Mouse (Mus musculus): Measurements from ENCODE around the gene Nfix. TPM values are rescaled to one million over a fixed set of nuclear protein-coding genes. Genes with fewer than 3 reads are reported as not detected.

Gene Nfix
- polyA plus RNA-seq, 1 experiment from 2014 or later: 67.4 TPM

- peak; percentile 21; the same call in 1 of the 2 replicates for ATAC-seq (ENCODE audit: low read depth)
- H3K36me3 ChIP-seq (ENCODE audit: control insufficient read depth, insufficient read depth, low read length): peaks cover 54% of the 10 kb centered on the region
- 28% methylated on average over 2 of the region's 2 CpGs for WGBS
Observed at GRCm38 (mm10) chr8:84760901-84761300, 39.2 kb downstream of the Nfix start.

GRCm38 (mm10) chr8:84760405-84760805, 39.7 kb downstream of the Nfix start:
- DNase-seq (ENCODE audit: low spot score): no peak
- Histone ChIP-seq H3K27me3 (replicated peaks; ENCODE audit: control insufficient read depth, insufficient read depth, low read length) (no peaks in the 10 kb centered on the region; the same call in none of the 2 replicates), H3K9me3 (ENCODE audit: control insufficient read depth, low read length) (no peaks in the 10 kb centered on the region), H3K36me3 (ENCODE audit: control insufficient read depth, insufficient read depth, low read length) (peaks cover 59% of the 10 kb centered on the region), H3K4me3 (ENCODE audit: low read depth, low read length) (no peak overlapping the region), H3K27ac (replicated peaks; ENCODE audit: low read depth, low read length) (no peak overlapping the region; the same call in 1 of the 2 replicates), H3K4me2 (ENCODE audit: low read depth, low read length) (no peak overlapping the region), H3K4me1 (ENCODE audit: control insufficient read depth, insufficient read depth, low read length) (peaks cover 17% of the 10 kb centered on the region), H3K9ac (ENCODE audit: low read depth, low read length) (no peak overlapping the region; the same call in 1 of the 2 replicates)
- 39% methylated on average over 7 of the region's 7 CpGs for WGBS
- no peak for ATAC-seq (ENCODE audit: low read depth)

More at GRCm38 (mm10) chr8:84760901-84761300, 39.2 kb downstream of the Nfix start:
- peaks cover 22% of the 10 kb centered on the region for H3K4me1 ChIP-seq (ENCODE audit: control insufficient read depth, insufficient read depth, low read length)
- no peak overlapping the region for H3K4me3 ChIP-seq (ENCODE audit: low read depth, low read length)
- H3K9me3 ChIP-seq (ENCODE audit: control insufficient read depth, low read length): no peaks in the 10 kb centered on the region
- H3K9ac ChIP-seq (ENCODE audit: low read depth, low read length): no peak overlapping the region
- H3K27ac ChIP-seq (replicated peaks; ENCODE audit: low read depth, low read length): no peak overlapping the region; the same call in 1 of the 2 replicates
- DNase-seq (ENCODE audit: low spot score): peak; percentile 69
- no peak overlapping the region for H3K4me2 ChIP-seq (ENCODE audit: low read depth, low read length)
- no peaks in the 10 kb centered on the region; the same call in none of the 2 replicates for H3K27me3 ChIP-seq (replicated peaks; ENCODE audit: control insufficient read depth, insufficient read depth, low read length)

GRCm38 (mm10) chr8:84759718-84760117, 40.4 kb downstream of the Nfix start:
- Histone ChIP-seq H3K27ac (replicated peaks; ENCODE audit: low read depth, low read length) (no peak overlapping the region), H3K9ac (ENCODE audit: low read depth, low read length) (no peak overlapping the region), H3K36me3 (ENCODE audit: control insufficient read depth, insufficient read depth, low read length) (peaks cover 66% of the 10 kb centered on the region), H3K27me3 (replicated peaks; ENCODE audit: control insufficient read depth, insufficient read depth, low read length) (no peaks in the 10 kb centered on the region; the same call in none of the 2 replicates), H3K4me2 (ENCODE audit: low read depth, low read length) (no peak overlapping the region), H3K9me3 (ENCODE audit: control insufficient read depth, low read length) (no peaks in the 10 kb centered on the region), H3K4me3 (ENCODE audit: low read depth, low read length) (no peak overlapping the region), H3K4me1 (ENCODE audit: control insufficient read depth, insufficient read depth, low read length) (peaks cover 16% of the 10 kb centered on the region)
- DNase-seq (ENCODE audit: low spot score) (no peak), ATAC-seq (ENCODE audit: low read depth) (no peak)
- WGBS: 89% methylated on average over 10 of the region's 10 CpGs

- peaks cover 16% of the 10 kb centered on the region for H3K4me1 ChIP-seq (ENCODE audit: control insufficient read depth, insufficient read depth, low read length)
- H3K36me3 ChIP-seq (ENCODE audit: control insufficient read depth, insufficient read depth, low read length): peaks cover 65% of the 10 kb centered on the region
Observed at GRCm38 (mm10) chr8:84759126-84759525, 41.0 kb downstream of the Nfix start.

GRCm38 (mm10) chr8:84758308-84758707, 41.8 kb downstream of the Nfix start:
- H3K4me2 ChIP-seq (ENCODE audit: low read depth, low read length): no peak overlapping the region
- H3K27ac ChIP-seq (replicated peaks; ENCODE audit: low read depth, low read length): no peak overlapping the region
- no peak overlapping the region for H3K4me3 ChIP-seq (ENCODE audit: low read depth, low read length)
- DNase-seq (ENCODE audit: low spot score) (no peak), ATAC-seq (ENCODE audit: low read depth) (no peak)
- H3K9me3 ChIP-seq (ENCODE audit: control insufficient read depth, low read length): no peaks in the 10 kb centered on the region
- WGBS: 91% methylated on average over 3 of the region's 3 CpGs
- H3K4me1 ChIP-seq (ENCODE audit: control insufficient read depth, insufficient read depth, low read length): peaks cover 16% of the 10 kb centered on the region
- no peaks in the 10 kb centered on the region; the same call in 1 of the 2 replicates for H3K27me3 ChIP-seq (replicated peaks; ENCODE audit: control insufficient read depth, insufficient read depth, low read length)
- no peak overlapping the region for H3K9ac ChIP-seq (ENCODE audit: low read depth, low read length)
- peaks cover 62% of the 10 kb centered on the region for H3K36me3 ChIP-seq (ENCODE audit: control insufficient read depth, insufficient read depth, low read length)

More at GRCm38 (mm10) chr8:84759126-84759525, 41.0 kb downstream of the Nfix start:
- Histone ChIP-seq H3K4me2 (ENCODE audit: low read depth, low read length) (no peak overlapping the region), H3K27me3 (replicated peaks; ENCODE audit: control insufficient read depth, insufficient read depth, low read length) (no peaks in the 10 kb centered on the region; the same call in none of the 2 replicates), H3K4me3 (ENCODE audit: low read depth, low read length) (no peak overlapping the region), H3K9me3 (ENCODE audit: control insufficient read depth, low read length) (no peaks in the 10 kb centered on the region), H3K27ac (replicated peaks; ENCODE audit: low read depth, low read length) (no peak overlapping the region), H3K9ac (ENCODE audit: low read depth, low read length) (no peak overlapping the region)
- WGBS: 63% methylated on average over 7 of the region's 7 CpGs
- DNase-seq (ENCODE audit: low spot score) (no peak), ATAC-seq (ENCODE audit: low read depth) (no peak)

- ATAC-seq (ENCODE audit: low read depth): no peak
- peaks cover 16% of the 10 kb centered on the region for H3K4me1 ChIP-seq (ENCODE audit: control insufficient read depth, insufficient read depth, low read length)
Observed at GRCm38 (mm10) chr8:84757501-84757900, 42.6 kb downstream of the Nfix start.

GRCm38 (mm10) chr8:84752734-84753582, 47.2 kb downstream of the Nfix start:
- H3K4me3 ChIP-seq (ENCODE audit: low read depth, low read length): no peak overlapping the region
- peaks cover 44% of the 10 kb centered on the region for H3K36me3 ChIP-seq (ENCODE audit: control insufficient read depth, insufficient read depth, low read length)

More at GRCm38 (mm10) chr8:84757501-84757900, 42.6 kb downstream of the Nfix start:
- H3K9ac ChIP-seq (ENCODE audit: low read depth, low read length): 0 out of 2 replicates have a peak overlapping the region, but pooled peaks have one; percentile 14
- peaks cover 54% of the 10 kb centered on the region for H3K36me3 ChIP-seq (ENCODE audit: control insufficient read depth, insufficient read depth, low read length)
- H3K27me3 ChIP-seq (replicated peaks; ENCODE audit: control insufficient read depth, insufficient read depth, low read length): no peaks in the 10 kb centered on the region; the same call in 1 of the 2 replicates
- no peak overlapping the region for H3K4me2 ChIP-seq (ENCODE audit: low read depth, low read length)
- H3K9me3 ChIP-seq (ENCODE audit: control insufficient read depth, low read length): no peaks in the 10 kb centered on the region
- H3K27ac ChIP-seq (replicated peaks; ENCODE audit: low read depth, low read length): no peak overlapping the region
- no peak overlapping the region for H3K4me3 ChIP-seq (ENCODE audit: low read depth, low read length)
- WGBS: 34% methylated on average over 5 of the region's 5 CpGs
- no peak for DNase-seq (ENCODE audit: low spot score)

GRCm38 (mm10) chr8:84749519-84749918, 50.6 kb downstream of the Nfix start:
- DNase-seq (ENCODE audit: low spot score) (peak; percentile 79), ATAC-seq (ENCODE audit: low read depth) (0 out of 2 replicates have a peak, but pooled peaks have one; percentile 27)
- no peaks in the 10 kb centered on the region for H3K27me3 ChIP-seq (replicated peaks; ENCODE audit: control insufficient read depth, insufficient read depth, low read length)
- H3K9me3 ChIP-seq (ENCODE audit: control insufficient read depth, low read length): no peaks in the 10 kb centered on the region
- peak overlapping the region; percentile 50 for H3K9ac ChIP-seq (ENCODE audit: low read depth, low read length)
- peaks cover 17% of the 10 kb centered on the region for H3K36me3 ChIP-seq (ENCODE audit: control insufficient read depth, insufficient read depth, low read length)
- 49% methylated on average over 16 of the region's 16 CpGs for WGBS
- peak overlapping the region; percentile 27 for H3K4me2 ChIP-seq (ENCODE audit: low read depth, low read length)
- peaks cover 43% of the 10 kb centered on the region for H3K4me1 ChIP-seq (ENCODE audit: control insufficient read depth, insufficient read depth, low read length)
- peak overlapping the region; percentile 87 for H3K27ac ChIP-seq (replicated peaks; ENCODE audit: low read depth, low read length)
- no peak overlapping the region for H3K4me3 ChIP-seq (ENCODE audit: low read depth, low read length)

More at GRCm38 (mm10) chr8:84752734-84753582, 47.2 kb downstream of the Nfix start:
- no peak for DNase-seq (ENCODE audit: low spot score)
- H3K4me1 ChIP-seq (ENCODE audit: control insufficient read depth, insufficient read depth, low read length): peaks cover 25% of the 10 kb centered on the region
- no peak for ATAC-seq (ENCODE audit: low read depth)
- H3K27me3 ChIP-seq (replicated peaks; ENCODE audit: control insufficient read depth, insufficient read depth, low read length): no peaks in the 10 kb centered on the region
- no peak overlapping the region for H3K9ac ChIP-seq (ENCODE audit: low read depth, low read length)
- no peaks in the 10 kb centered on the region for H3K9me3 ChIP-seq (ENCODE audit: control insufficient read depth, low read length)
- no peak overlapping the region for H3K4me2 ChIP-seq (ENCODE audit: low read depth, low read length)
- WGBS: 68% methylated on average over 6 of the region's 6 CpGs
- H3K27ac ChIP-seq (replicated peaks; ENCODE audit: low read depth, low read length): no peak overlapping the region

Measured in embryonic facial prominence, embryonic 14.5 days (tissue).